Comparison of ENCODE assay signal across 8 mouse cellular contexts in genomic region chr5:47985901-47986670, GRCm38 (mm10). TPM values are rescaled to one million over a fixed set of nuclear protein-coding genes. Genes with fewer than 3 reads are reported as not detected.
DNase-seq lines count a peak whose midpoint lies in the region; ATAC-seq lines count a peak whose summit lies in the region.

No protein-coding gene starts in this region.

- 0 out of 2 replicates have a peak overlapping the region, but pooled peaks have one; percentile 36 for H3K27ac ChIP-seq in embryonic facial prominence, embryonic 15.5 days (replicated peaks)
- 0 out of 2 replicates have a peak overlapping the region, but pooled peaks have one; percentile 22 for H3K27ac ChIP-seq in hindbrain, embryonic 14.5 days
- H3K27ac ChIP-seq in midbrain, embryonic 13.5 days, result peak overlapping the region; percentile 48; the same call in 1 of the 2 replicates

- no peak for ATAC-seq in embryonic facial prominence, embryonic 15.5 days (ENCODE audit: insufficient number of reproducible peaks, low FRiP score, low TSS enrichment, low read depth)
- peak; percentile 29; the same call in 1 of the 2 replicates for ATAC-seq in hindbrain, embryonic 14.5 days (ENCODE audit: low FRiP score)
- peak; percentile 19 for ATAC-seq in midbrain, embryonic 13.5 days

- H3K9ac ChIP-seq in embryonic facial prominence, embryonic 15.5 days, result peak overlapping the region; percentile 58
- peak overlapping the region; percentile 86 for H3K9ac ChIP-seq in hindbrain, embryonic 14.5 days
- H3K9ac ChIP-seq in midbrain, embryonic 13.5 days (replicated peaks), result peak overlapping the region; percentile 85

- peak overlapping the region; percentile 93 for H3K4me2 ChIP-seq in embryonic facial prominence, embryonic 15.5 days (replicated peaks)
- H3K4me2 ChIP-seq in hindbrain, embryonic 14.5 days (replicated peaks), result peak overlapping the region; percentile 81
- peak overlapping the region; percentile 91 for H3K4me2 ChIP-seq in midbrain, embryonic 13.5 days (replicated peaks)

- WGBS in embryonic facial prominence, embryonic 15.5 days, result 1% methylated on average over 48 of the region's 48 CpGs
- under 1% methylated on average over 48 of the region's 48 CpGs for WGBS in hindbrain, embryonic 14.5 days
- WGBS in midbrain, embryonic 13.5 days, result under 1% methylated on average over 48 of the region's 48 CpGs

- peaks cover 22% of the 10 kb centered on the region for H3K4me1 ChIP-seq in embryonic facial prominence, embryonic 15.5 days
- H3K4me1 ChIP-seq in hindbrain, embryonic 14.5 days (replicated peaks; ENCODE audit: control insufficient read depth, insufficient read depth, low read length), result peaks cover 18% of the 10 kb centered on the region; the same call in 1 of the 2 replicates
- peaks cover 46% of the 10 kb centered on the region for H3K4me1 ChIP-seq in midbrain, embryonic 13.5 days (replicated peaks)

- no peaks in the 10 kb centered on the region for H3K36me3 ChIP-seq in embryonic facial prominence, embryonic 15.5 days
- no peaks in the 10 kb centered on the region for H3K36me3 ChIP-seq in hindbrain, embryonic 14.5 days (replicated peaks; ENCODE audit: control insufficient read depth, insufficient read depth)
- H3K36me3 ChIP-seq in midbrain, embryonic 13.5 days, result no peaks in the 10 kb centered on the region

- H3K4me3 ChIP-seq in embryonic facial prominence, embryonic 15.5 days (replicated peaks), result peak overlapping the region; percentile 66
- peak overlapping the region; percentile 81 for H3K4me3 ChIP-seq in hindbrain, embryonic 14.5 days (replicated peaks; ENCODE audit: low read length)
- peak overlapping the region; percentile 76 for H3K4me3 ChIP-seq in midbrain, embryonic 13.5 days (replicated peaks)

- H3K27me3 ChIP-seq in embryonic facial prominence, embryonic 15.5 days, result peaks cover 18% of the 10 kb centered on the region
- no peaks in the 10 kb centered on the region for H3K27me3 ChIP-seq in hindbrain, embryonic 14.5 days (ENCODE audit: control insufficient read depth, insufficient read depth, low read length)
- peaks cover 28% of the 10 kb centered on the region for H3K27me3 ChIP-seq in midbrain, embryonic 13.5 days

- no peaks in the 10 kb centered on the region for H3K9me3 ChIP-seq in embryonic facial prominence, embryonic 15.5 days (replicated peaks)
- no peaks in the 10 kb centered on the region for H3K9me3 ChIP-seq in hindbrain, embryonic 14.5 days (ENCODE audit: control insufficient read depth, low read length)
- H3K9me3 ChIP-seq in midbrain, embryonic 13.5 days, result no peaks in the 10 kb centered on the region

- peak; percentile 13 for DNase-seq in ovary, postnatal 14 days (ENCODE audit: low spot score)
- no peak for DNase-seq in ovary, postnatal 10 days (ENCODE audit: low spot score)
- DNase-seq in hindbrain, embryonic 14.5 days (ENCODE audit: low spot score), result peak; percentile 42
- DNase-seq in layer of hippocampus, postnatal 36 days, result peak; percentile 32 to 39
- peak; percentile 52 for DNase-seq in testis, postnatal 10 days (ENCODE audit: low spot score)
- no peak for DNase-seq in spleen, postnatal 10 days (ENCODE audit: low spot score in 2 of 2)

RNA-seq across cellular contexts. Expression of gene Slit2, which starts 3.1 kb away (rescaled TPM):
- 23.1 and 26.2 TPM in 2 replicates for polyA plus RNA-seq in embryonic facial prominence, embryonic 15.5 days (2015; fragmentation: Nextera tagmentation; extraction: Ambion mirVana)
- polyA plus RNA-seq in hindbrain, embryonic 14.5 days (2014; fragmentation: Nextera tagmentation; extraction: Ambion mirVana), result 32.8 and 47.0 TPM in 2 replicates
- 10 to 100 TPM; 38.9 to 45.8 TPM for total RNA-seq in layer of hippocampus, postnatal 36 days (2021)
- 29.1 and 37.8 TPM in 2 replicates for polyA plus RNA-seq in midbrain, embryonic 13.5 days (2015; fragmentation: Nextera tagmentation; extraction: Ambion mirVana)

Comparison
In these comparisons a context has a peak if more than half of its experiments do, and no peak if none do; other contexts are left out.
1. DNase-seq: peak in ovary, postnatal 14 days (single experiment), hindbrain, embryonic 14.5 days (single experiment), layer of hippocampus, postnatal 36 days (2 of 2) and testis, postnatal 10 days (single experiment); none in ovary, postnatal 10 days (single experiment) and spleen, postnatal 10 days (0 of 2).
2. Peak in every context shown above with its lines, with median percentiles within 50 percentile points of each other: H3K27ac ChIP-seq, H3K4me2 ChIP-seq, H3K4me3 ChIP-seq and H3K9ac ChIP-seq.